Mouse (Mus musculus) layer of hippocampus, postnatal 36 days (tissue): ENCODE measurements around the gene Rab25. TPM values are rescaled to one million over a fixed set of nuclear protein-coding genes. Genes with fewer than 3 reads are reported as not detected.
A peak's percentile ranks its signal among the peaks of the same experiment; 100 is the strongest.

Source experiments
- DNase-seq, 2 experiments: peaks; one replicate each; pipeline ENCODE4 v3.0.0; 2022
- microRNA-seq, 2 experiments: library from miRNA; unstranded; fragments of <30 nt; microRNA quantifications; one replicate each; pipeline ENCODE4 v1.2.0; 2021
- total RNA-seq, 2 experiments: library from RNA; stranded (reverse); gene quantifications; 2 replicates each; pipeline ENCODE4 v1.2.3; 2021

The Rab25 gene
- total RNA-seq, 2 experiments from 2014 or later: 0.63 TPM; not detected in 1

GRCm38 (mm10) chr3:88502641-88503504, 45.2 kb downstream of the Rab25 start:
- peak; percentile 90 to 92 for DNase-seq

- DNase-seq: no peak
Measured at GRCm38 (mm10) chr3:88502031-88502571, 46.0 kb downstream of the Rab25 start.

GRCm38 (mm10) chr3:88501366-88502030, 46.6 kb downstream of the Rab25 start:
- DNase-seq: no peak

DNA sequence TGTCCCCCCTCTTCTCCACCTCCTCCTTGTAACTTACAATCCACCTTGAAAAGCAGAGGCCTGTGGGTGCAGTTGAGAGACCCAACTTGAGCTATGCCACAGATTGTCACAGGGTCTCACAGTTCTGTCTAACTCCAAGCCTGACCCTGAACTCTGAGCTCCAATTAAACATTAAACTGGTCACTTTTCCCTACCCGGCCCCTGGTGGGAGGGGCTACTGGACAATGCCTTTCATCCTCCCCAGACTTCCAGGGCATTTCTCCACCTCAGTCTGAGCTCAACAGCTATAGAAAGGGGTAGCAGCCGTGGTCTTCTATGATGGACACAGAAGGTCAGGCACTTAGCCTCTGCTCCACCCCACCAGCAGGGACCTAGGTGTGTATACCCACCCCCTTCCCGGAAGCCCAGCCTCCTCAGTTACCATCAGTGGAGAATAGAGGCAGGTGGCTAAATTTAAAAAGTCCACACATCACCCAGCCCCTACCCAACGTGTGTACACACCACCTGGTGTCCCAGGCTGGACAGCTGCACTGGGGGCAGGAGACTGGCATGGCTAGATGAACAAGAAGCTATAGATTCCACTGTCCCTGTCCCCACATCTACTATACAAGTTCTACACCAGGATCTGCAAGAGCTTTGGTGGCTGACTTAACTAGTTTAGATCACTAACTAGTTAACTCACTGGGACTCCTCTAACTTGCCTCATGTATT, 47.3 kb downstream of the Rab25 start:
- no peak for DNase-seq

- no peak for DNase-seq
Measured at GRCm38 (mm10) chr3:88500087-88500486, 48.0 kb downstream of the Rab25 start.

DNA sequence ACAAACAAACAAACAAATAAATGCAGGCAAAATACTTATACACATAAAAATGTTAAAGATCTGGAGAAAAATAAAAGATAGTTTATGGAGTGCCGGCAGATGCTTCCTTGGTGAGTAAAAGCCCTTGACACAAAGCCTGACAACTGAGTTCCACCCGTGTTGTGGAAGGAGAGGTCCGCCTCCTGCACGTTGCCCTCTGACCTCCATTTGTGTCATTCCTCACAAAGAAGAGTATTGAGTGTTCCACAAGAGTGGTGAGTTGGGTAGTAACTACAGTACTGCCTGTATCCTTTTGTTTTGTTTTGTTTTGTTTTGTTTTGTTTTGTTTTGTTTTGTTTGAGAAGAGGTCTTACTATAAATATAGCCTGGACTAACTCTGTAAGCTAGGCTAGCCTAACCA, 48.5 kb downstream of the Rab25 start:
- no peak for DNase-seq

- no peak for DNase-seq
Measured at GRCm38 (mm10) chr3:88495741-88496415, 52.2 kb downstream of the Rab25 start.

- DNase-seq: peak; percentile 41 to 46
Measured at GRCm38 (mm10) chr3:88494836-88495628, 53.1 kb downstream of the Rab25 start.

DNA sequence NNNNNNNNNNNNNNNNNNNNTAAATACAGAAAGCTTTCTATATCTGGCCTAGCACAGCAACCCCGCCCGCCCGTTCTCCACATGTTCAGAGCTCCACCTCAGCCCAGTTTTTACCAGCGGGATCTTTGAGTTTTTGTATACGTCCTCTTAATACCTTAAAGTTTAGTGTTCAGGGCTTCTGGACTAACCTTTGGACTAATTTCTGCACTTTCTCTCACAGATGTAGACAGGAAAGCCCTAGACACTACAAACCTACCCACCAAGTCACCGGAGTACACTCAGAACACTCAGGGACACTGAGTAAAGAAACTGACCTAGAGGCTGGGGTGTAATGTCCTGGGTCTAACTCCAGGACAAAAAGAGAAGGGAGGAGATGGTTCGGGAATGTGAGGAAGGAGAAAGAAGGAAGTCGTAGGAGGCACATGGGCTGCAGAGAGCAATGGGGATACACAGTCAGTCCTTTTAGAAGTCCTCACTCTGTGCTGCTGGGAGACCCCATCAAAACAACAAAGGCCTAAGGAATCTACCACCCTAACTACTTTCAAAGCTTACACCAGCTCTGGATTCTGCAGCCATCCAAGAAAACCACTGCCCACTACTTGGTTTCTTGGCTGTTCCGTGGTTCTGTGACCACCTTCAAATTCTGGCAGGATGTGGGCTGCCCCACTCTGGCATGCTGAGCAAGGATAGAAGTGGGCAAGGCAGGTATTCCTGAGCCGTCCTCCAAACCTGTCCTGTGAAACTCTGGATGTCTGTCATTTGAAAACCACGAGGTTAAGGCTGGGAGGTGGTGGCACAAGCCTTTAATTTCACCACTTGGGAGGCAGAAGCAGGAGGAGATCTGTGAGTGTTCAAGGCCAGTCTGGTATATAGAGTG, 54.2 kb downstream of the Rab25 start:
- DNase-seq: no peak

Small RNAs within 50 kb of the gene (microRNA-seq; reads per million reads assigned to microRNA genes)
- gene Mir1905: 0 reads per million in 2 experiments

Other genes starting within 250 kb of the Rab25 start
- gene Glmp, start 223.3 kb downstream of the Rab25 start, total RNA-seq: 10 to 100 TPM; 78.4 to 84.8 TPM
- gene Tmem79, start 212.2 kb downstream of the Rab25 start, total RNA-seq: 1 to 10 TPM; 1.5 to 1.9 TPM
- gene Smg5, start 212.0 kb downstream of the Rab25 start, total RNA-seq: 10 to 100 TPM; 65.1 to 72.6 TPM
- gene Paqr6, start 183.7 kb downstream of the Rab25 start, total RNA-seq: 10 to 100 TPM; 13.6 to 14.2 TPM
- gene Bglap3, start 175.6 kb downstream of the Rab25 start, total RNA-seq: under 1 TPM in 1 of 2 experiments, not detected in 1; 0.63 TPM
- gene Bglap2, start 169.6 kb downstream of the Rab25 start, total RNA-seq: not detected
- gene Bglap, start 163.8 kb downstream of the Rab25 start, total RNA-seq: not detected
- gene Pmf1, start 138.0 kb downstream of the Rab25 start, total RNA-seq: 1 to 10 TPM; 5.3 to 6.3 TPM
- gene Slc25a44, start 123.2 kb downstream of the Rab25 start, total RNA-seq: 10 to 100 TPM; 68.6 to 69.1 TPM
- 10 to 100 TPM; 34.1 to 36.8 TPM for gene Sema4a, start 87.1 kb downstream of the Rab25 start, total RNA-seq
- 10 to 100 TPM; 32.6 to 34.3 TPM for gene Lmna, start 38.3 kb downstream of the Rab25 start, total RNA-seq
- 1 to 10 TPM; 4.0 to 4.4 TPM for gene Mex3a, start 15.9 kb downstream of the Rab25 start, total RNA-seq
- gene Lamtor2, start 4.8 kb upstream of the Rab25 start, total RNA-seq: 100 to 1,000 TPM in 1 of 2 experiments, 10 to 100 TPM in 1; 91.0 to 111 TPM
- 100 to 1,000 TPM; 109 to 111 TPM for gene Ubqln4, start 5.5 kb upstream of the Rab25 start, total RNA-seq
- 10 to 100 TPM; 97.1 to 98.9 TPM for gene Ssr2, start 27.6 kb upstream of the Rab25 start, total RNA-seq
- 100 to 1,000 TPM; 250 to 265 TPM for gene Arhgef2, start 57.7 kb upstream of the Rab25 start, total RNA-seq
- not detected for gene Rxfp4, start 104.8 kb upstream of the Rab25 start, total RNA-seq
- gene Khdc4, start 137.5 kb upstream of the Rab25 start, total RNA-seq: 10 to 100 TPM; 49.1 to 61.1 TPM
- 10 to 100 TPM; 44.4 to 50.3 TPM for gene Rit1, start 168.5 kb upstream of the Rab25 start, total RNA-seq
- gene Syt11, start 226.9 kb upstream of the Rab25 start, total RNA-seq: 100 to 1,000 TPM; 483 to 524 TPM